Mouse (Mus musculus) brown adipose tissue, adult 24 weeks (tissue): ENCODE measurements around the gene March9. TPM values are rescaled to one million over a fixed set of nuclear protein-coding genes. Genes with fewer than 3 reads are reported as not detected.

Experiments used
- H3K27ac ChIP-seq: fragments of 200-500 bp; replicated peaks from 2 replicates; pipeline ENCODE4 v1.5.1; 2012; ENCODE audit warnings: low read depth, mild to moderate bottlenecking, low read length
- H3K4me1 ChIP-seq: fragments of 200-500 bp; 2 replicates; pipeline ENCODE4 v1.6.1; 2012; ENCODE audit warnings: low read length, mixed read lengths; ENCODE audit not compliant: control insufficient read depth, insufficient read depth, insufficient read length
- H3K4me3 ChIP-seq: fragments of 200-500 bp; 2 replicates; pipeline ENCODE4 v1.5.1; 2012; ENCODE audit warnings: low read depth, mild to moderate bottlenecking, low read length, moderate library complexity; ENCODE audit not compliant: insufficient read depth
- polyA plus RNA-seq: library from polyadenylated mRNA; stranded (reverse); fragments of >200 nt; gene quantifications from 2 replicates; pipeline ENCODE4 v1.2.4, GENCODE M21; 2012; ENCODE audit not compliant: missing spikeins, insufficient read depth, insufficient read length

The March9 gene
- polyA plus RNA-seq, 1 experiment: 0.79 TPM

GRCm38 (mm10) chr10:127061085-127061484, 1.1 kb upstream of the March9 start:
- Histone ChIP-seq H3K27ac (no peak overlapping the region), H3K4me1 (0 out of 2 replicates have a peak, but pooled peaks cover 3% of the 10 kb centered on the region), H3K4me3 (no peak overlapping the region)

DNA sequence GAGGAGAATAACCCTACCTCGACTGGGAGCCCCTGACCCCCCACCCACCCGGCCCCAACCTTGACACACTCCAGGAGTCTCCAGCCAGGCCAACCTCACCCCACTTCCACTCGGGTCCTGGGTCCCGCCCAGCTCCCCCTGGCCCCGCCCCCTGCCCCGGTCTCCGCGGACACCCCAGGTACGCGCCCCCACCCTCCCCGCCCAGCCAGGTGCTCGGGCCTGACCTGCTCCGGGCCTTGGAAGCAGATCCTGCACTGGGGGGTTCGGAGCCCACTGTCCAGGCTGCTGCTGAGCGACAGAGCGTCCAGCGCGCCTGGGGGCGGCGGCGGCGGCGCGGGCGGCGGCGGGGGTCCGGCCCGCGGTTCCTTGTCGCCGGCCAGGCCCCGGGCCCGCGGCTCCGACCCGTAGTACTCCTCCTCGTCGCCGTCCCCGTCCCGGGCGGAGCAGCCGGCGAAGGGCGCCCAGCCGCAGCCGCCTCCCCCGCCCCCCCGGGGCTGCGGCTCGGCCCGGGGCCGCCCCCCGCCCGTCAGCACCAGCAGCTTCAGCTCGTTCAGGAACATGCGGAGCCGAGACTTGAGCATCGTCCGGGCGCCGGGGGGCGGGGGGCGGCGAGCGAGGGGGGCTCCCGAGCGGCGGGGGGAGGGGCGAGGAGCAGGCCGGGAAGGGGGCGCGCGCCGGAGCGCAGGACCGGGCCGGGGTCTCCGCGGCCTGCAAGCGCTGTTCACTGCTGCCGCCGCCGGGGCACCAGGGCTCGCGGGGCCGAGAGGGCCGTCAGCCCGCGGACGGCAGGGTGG, 613 bp downstream of the March9 start:
- Histone ChIP-seq H3K27ac (no peak overlapping the region), H3K4me1 (0 out of 2 replicates have a peak, but pooled peaks cover 2% of the 10 kb centered on the region), H3K4me3 (peak overlapping the region; percentile 58)

DNA sequence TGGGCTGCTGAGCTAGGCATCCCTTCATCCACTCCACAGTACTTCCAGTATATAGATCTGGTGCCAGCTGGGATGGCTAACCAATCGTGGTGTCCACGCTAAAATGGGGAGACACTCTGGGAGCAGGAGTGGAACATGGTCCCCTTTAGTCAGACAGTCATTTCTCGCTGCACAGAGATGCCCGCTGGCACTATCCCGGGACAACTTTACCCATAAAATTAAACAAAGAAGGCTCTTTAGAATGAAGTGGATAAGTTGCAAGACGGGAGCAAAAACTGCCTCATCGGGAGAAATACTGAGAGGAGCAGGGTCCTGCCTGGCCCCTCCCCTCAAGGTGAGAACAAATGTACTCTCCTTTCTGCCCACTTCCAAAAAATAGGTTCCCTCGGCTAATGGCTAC, 1.3 kb downstream of the March9 start:
- Histone ChIP-seq H3K4me1 (no peaks in the 10 kb centered on the region), H3K27ac (no peak overlapping the region), H3K4me3 (peak overlapping the region; percentile 27)

- peak overlapping the region; percentile 27 for H3K4me3 ChIP-seq
- no peaks in the 10 kb centered on the region for H3K4me1 ChIP-seq
- no peak overlapping the region for H3K27ac ChIP-seq
Measured at GRCm38 (mm10) chr10:127058161-127058560, 1.8 kb downstream of the March9 start.

- no peaks in the 10 kb centered on the region for H3K4me1 ChIP-seq
- H3K4me3 ChIP-seq: no peak overlapping the region
- no peak overlapping the region for H3K27ac ChIP-seq
Measured at GRCm38 (mm10) chr10:127056490-127056889, 3.5 kb downstream of the March9 start.

DNA sequence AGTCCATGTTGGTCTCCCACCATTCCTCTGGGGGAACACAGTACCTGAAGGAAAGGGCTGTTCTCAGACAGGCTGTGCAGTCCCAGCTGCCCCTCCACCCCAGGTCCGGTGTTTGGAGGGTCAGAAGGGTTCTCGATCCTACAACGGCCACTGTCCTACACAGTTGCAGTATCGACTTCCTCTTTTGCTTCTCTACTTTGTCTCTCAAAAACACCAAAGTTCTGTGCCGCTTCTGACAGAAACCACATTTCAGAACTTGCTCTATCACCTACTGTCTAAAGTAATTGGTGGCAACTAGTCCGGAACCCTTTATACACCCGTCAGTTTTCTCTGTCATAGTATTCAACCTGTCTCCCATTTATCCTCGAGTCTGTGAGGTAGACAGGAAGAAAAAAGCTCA, 4.6 kb downstream of the March9 start:
- Histone ChIP-seq H3K4me3 (no peak overlapping the region), H3K4me1 (no peaks in the 10 kb centered on the region), H3K27ac (no peak overlapping the region)

- Histone ChIP-seq H3K4me1 (no peaks in the 10 kb centered on the region), H3K4me3 (no peak overlapping the region), H3K27ac (no peak overlapping the region)
Measured at GRCm38 (mm10) chr10:127054646-127055045, 5.3 kb downstream of the March9 start.

DNA sequence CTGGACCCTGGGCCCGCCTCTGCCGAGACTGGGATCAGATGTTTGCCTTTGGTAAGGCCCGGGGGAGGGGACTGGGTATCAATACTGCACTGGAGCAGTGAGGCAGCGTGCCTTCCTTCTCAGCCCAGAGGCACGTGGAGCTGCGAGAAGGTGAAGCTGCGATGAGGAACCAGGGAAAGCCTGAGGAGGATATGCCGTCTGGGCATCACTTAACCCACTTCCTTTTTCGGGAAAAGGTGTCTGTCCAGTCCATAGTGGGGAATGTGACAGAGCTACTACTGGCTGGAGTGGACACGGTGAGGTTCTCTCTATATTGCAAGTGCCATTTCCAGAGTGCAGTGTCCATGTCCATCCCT, 9.9 kb downstream of the March9 start:
- Histone ChIP-seq H3K4me1 (peaks cover 6% of the 10 kb centered on the region), H3K27ac (no peak overlapping the region), H3K4me3 (no peak overlapping the region)

DNA sequence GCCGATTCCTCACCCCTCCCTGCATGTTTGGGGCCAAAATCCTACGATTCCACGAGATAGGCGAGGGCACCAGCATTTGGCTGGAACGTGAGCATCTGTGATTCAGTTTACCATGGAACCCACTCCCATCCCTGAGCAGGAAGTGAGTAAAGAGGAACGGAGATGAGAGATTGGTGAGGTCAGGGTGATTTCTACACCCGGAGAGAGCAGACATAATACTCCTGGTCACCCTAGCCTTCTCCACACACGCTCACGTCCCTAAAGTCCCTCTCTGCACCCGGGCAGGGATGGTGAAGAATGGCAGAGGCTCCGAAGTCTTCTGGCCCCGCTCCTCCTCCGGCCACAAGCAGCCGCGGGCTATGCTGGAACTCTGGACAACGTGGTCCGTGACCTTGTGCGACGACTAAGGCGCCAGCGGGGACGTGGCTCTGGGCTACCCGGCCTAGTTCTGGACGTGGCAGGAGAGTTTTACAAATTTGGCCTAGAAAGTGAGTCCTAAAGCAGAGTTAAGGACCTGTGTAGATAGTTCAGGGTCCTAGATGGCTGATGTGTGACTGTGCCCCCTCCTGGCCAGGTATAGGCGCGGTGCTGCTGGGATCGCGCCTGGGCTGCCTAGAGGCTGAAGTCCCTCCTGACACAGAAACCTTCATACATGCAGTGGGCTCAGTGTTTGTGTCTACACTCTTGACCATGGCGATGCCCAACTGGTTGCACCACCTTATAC, 10.4 kb downstream of the March9 start:
- Histone ChIP-seq H3K27ac (no peak overlapping the region), H3K4me3 (peak overlapping the region; percentile 39), H3K4me1 (peaks cover 6% of the 10 kb centered on the region)

DNA sequence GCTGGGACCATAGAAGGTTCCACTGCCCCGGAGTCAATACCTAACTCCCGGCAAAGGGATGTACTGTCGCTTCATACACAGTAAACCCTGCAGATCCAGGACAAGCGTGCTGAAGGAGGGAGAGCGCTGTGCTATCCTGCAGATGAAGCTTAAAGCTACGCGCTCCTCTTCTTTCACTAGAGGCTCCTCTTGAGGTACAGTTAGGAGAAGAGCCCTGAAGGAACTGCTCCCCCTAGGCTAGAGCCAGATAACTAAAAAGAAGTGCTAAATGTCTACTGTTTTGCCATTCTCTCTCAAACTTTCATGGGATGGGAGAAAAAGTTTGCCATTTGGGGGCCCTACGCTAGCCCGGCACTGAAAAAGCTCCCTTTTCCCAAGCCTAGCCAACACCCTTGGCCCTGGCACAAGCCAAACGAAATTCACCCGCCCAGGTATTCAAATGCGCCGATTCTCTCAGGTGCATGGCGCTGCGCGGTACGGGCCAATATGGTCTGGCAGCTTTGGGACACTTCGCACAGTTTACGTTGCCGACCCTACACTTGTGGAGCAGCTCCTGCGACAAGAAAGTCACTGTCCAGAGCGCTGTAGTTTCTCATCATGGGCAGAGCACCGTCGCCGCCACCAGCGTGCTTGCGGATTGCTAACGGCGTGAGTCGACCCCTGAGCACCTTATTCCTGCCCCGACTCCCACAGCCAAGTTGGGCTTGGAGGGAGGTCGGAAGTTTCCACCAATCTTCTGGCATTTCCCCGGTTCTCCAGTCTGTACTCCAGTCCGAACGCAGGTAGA, 11.2 kb downstream of the March9 start:
- peaks cover 6% of the 10 kb centered on the region for H3K4me1 ChIP-seq
- H3K27ac ChIP-seq: no peak overlapping the region
- H3K4me3 ChIP-seq: peak overlapping the region; percentile 39

GRCm38 (mm10) chr10:127047954-127048353, 12.0 kb downstream of the March9 start, which contains the start of gene Cyp27b1:
TSS of gene Cyp27b1 (plus strand) at chr10:127048250.
- Histone ChIP-seq H3K27ac (no peak within 1 kb of the TSS), H3K4me1 (peaks cover 6% of the 10 kb centered on the region), H3K4me3 (peak within 1 kb of the TSS; percentile 39)

- H3K4me1 ChIP-seq: 0 out of 2 replicates have a peak, but pooled peaks cover 3% of the 10 kb centered on the region
- H3K27ac ChIP-seq: no peak overlapping the region
- H3K4me3 ChIP-seq: no peak overlapping the region; the same call in 1 of the 2 replicates
Measured at GRCm38 (mm10) chr10:127043187-127043586, 16.8 kb downstream of the March9 start.

GRCm38 (mm10) chr10:127042468-127043115, 17.4 kb downstream of the March9 start:
- Histone ChIP-seq H3K4me3 (peak overlapping the region; percentile 96), H3K4me1 (0 out of 2 replicates have a peak, but pooled peaks cover 3% of the 10 kb centered on the region), H3K27ac (no peak overlapping the region)

- Histone ChIP-seq H3K4me1 (0 out of 2 replicates have a peak, but pooled peaks cover 3% of the 10 kb centered on the region), H3K4me3 (peak overlapping the region; percentile 96), H3K27ac (no peak overlapping the region)
Measured at GRCm38 (mm10) chr10:127041774-127042338, 18.1 kb downstream of the March9 start.
